Mouse (Mus musculus) liver, postnatal 0 days (tissue): ENCODE results near the gene Lamc1.

Experiments used
- CTCF ChIP-seq: sonication (generic); IDR thresholded peaks from 2 replicates; pipeline ENCODE4 v1.5.1; 2016; ENCODE audit warnings: antibody characterized with exemption, low read depth
- EP300 ChIP-seq: IDR thresholded peaks from 2 replicates; pipeline ENCODE4 v1.6.1; 2016; ENCODE audit warnings: antibody characterized with exemption, low read depth, mild to moderate bottlenecking

DNA sequence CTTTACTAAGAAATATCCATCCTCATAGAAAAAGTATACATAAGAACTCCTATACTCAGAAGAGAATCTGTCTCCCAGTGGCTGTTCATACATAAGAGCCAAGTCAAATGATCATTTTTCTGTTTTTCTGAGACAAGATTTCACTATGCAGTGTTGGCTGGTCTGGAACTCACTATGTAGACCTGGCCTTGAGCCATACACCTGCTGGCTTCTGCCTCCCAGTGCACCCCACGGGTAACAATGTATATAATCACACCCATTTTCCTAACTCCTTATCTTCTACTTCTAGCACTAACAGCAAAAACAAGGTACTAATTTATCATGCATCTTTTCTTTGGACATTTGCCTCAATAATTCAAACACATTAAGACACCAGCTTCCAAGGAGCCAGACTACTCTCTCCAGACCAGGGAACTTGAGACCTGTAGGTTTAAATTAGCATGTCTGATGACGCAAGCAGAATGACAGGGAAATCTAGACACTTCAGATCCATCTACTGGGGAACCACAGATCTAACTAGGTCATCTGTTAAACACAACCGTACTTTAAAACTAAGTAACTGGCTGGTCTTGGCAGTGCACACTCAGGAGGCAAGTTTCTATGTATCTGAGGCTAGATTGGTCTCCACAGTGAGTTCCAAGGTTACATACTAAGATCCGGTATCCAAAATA lies 79.9 kb downstream of the Lamc1 start:
- TF ChIP-seq EP300 (no peak), CTCF (no peak)
